9 mouse cellular contexts compared by ENCODE assay signal in genomic region chr1:44064625-44065024, GRCm38 (mm10). TPM values are rescaled to one million over a fixed set of nuclear protein-coding genes. Genes with fewer than 3 reads are reported as not detected.
A peak's percentile ranks its signal among the peaks of the same experiment; 100 is the strongest.
DNase-seq lines count a peak whose midpoint lies in the region; ATAC-seq lines count a peak whose summit lies in the region.
"Had no signal": no experiment of that assay in that cellular context is flagged by ENCODE, and none has a peak within 500 bp of the region (broad histone marks: within the 10 kb centered on the region; RNA-seq: fewer than 3 reads in every experiment).

No protein-coding gene starts in this region.

- no peak overlapping the region for H3K27ac ChIP-seq in forebrain, embryonic 14.5 days (ENCODE audit: low read depth, low read length)
- H3K27ac ChIP-seq in forebrain, embryonic 12.5 days = no peak overlapping the region
- H3K27ac ChIP-seq: limb, embryonic 12.5 days had no signal

- H3K4me2 ChIP-seq in forebrain, embryonic 14.5 days (ENCODE audit: low read length) = no peak overlapping the region
- H3K4me2 ChIP-seq in forebrain, embryonic 12.5 days = no peak overlapping the region
- H3K4me2 ChIP-seq: limb, embryonic 12.5 days had no signal

- no peak overlapping the region for H3K4me3 ChIP-seq in forebrain, embryonic 14.5 days (ENCODE audit: low read depth, low read length)
- no peak overlapping the region for H3K4me3 ChIP-seq in forebrain, embryonic 12.5 days (replicated peaks)
- H3K4me3 ChIP-seq: limb, embryonic 12.5 days had no signal

- no peak for ATAC-seq in forebrain, embryonic 14.5 days
- ATAC-seq in forebrain, embryonic 12.5 days (ENCODE audit: low FRiP score) = no peak
- peak; percentile 72 for ATAC-seq in megakaryocyte, adult 5-6 weeks (ENCODE audit: poor library complexity, severe bottlenecking)

- peak; percentile 50 for DNase-seq in forebrain, embryonic 14.5 days (ENCODE audit: low spot score)
- peak; percentile 81 for DNase-seq in CD4-positive, CD25-positive, alpha-beta regulatory T cell, adult 2 months (ENCODE audit: low read depth, low spot score)
- peak; percentile 72 for DNase-seq in brain, adult 2 months (ENCODE audit: low read depth, low spot score)
- peak; percentile 11 to 22 for DNase-seq in gastrocnemius, adult 8-10 months (ENCODE audit: low spot score in 2 of 2)
- peak; percentile 33 to 67 for DNase-seq in layer of hippocampus, adult 8-10 months (ENCODE audit: low spot score in 2 of 2)
- peak; percentile 84 for DNase-seq in splenic B cell, adult 2 months (ENCODE audit: low read depth, low spot score)

- H3K4me1 ChIP-seq in forebrain, embryonic 14.5 days (ENCODE audit: control insufficient read depth, insufficient read depth, low read length) = no peaks in the 10 kb centered on the region
- no peaks in the 10 kb centered on the region for H3K4me1 ChIP-seq in forebrain, embryonic 12.5 days
- H3K4me1 ChIP-seq: limb, embryonic 12.5 days had no signal

- H3K36me3 ChIP-seq in forebrain, embryonic 14.5 days (ENCODE audit: control insufficient read depth, insufficient read depth, low read length) = no peaks in the 10 kb centered on the region
- no peaks in the 10 kb centered on the region for H3K36me3 ChIP-seq in forebrain, embryonic 12.5 days (replicated peaks)
- H3K36me3 ChIP-seq in splenic B cell, adult 2 months (ENCODE audit: control insufficient read depth, insufficient read depth, low read length, poor library complexity, severe bottlenecking) = no peaks in the 10 kb centered on the region
- H3K36me3 ChIP-seq: limb, embryonic 12.5 days had no signal

- no peak overlapping the region for H3K9ac ChIP-seq in forebrain, embryonic 14.5 days (ENCODE audit: low read length)
- H3K9ac ChIP-seq in forebrain, embryonic 12.5 days = no peak overlapping the region
- H3K9ac ChIP-seq: limb, embryonic 12.5 days had no signal

- H3K27me3 ChIP-seq in forebrain, embryonic 14.5 days (replicated peaks; ENCODE audit: control insufficient read depth, insufficient read depth, low read length) = no peaks in the 10 kb centered on the region
- no peaks in the 10 kb centered on the region for H3K27me3 ChIP-seq in forebrain, embryonic 12.5 days
- H3K27me3 ChIP-seq in splenic B cell, adult 2 months (ENCODE audit: control insufficient read depth, insufficient read depth, low read length, poor library complexity, severe bottlenecking) = no peaks in the 10 kb centered on the region
- H3K27me3 ChIP-seq: limb, embryonic 12.5 days had no signal

- WGBS in forebrain, embryonic 14.5 days = 0% methylated on average over 1 of the region's 1 CpGs
- 0% methylated on average over 1 of the region's 1 CpGs for WGBS in forebrain, embryonic 12.5 days

- H3K9me3 ChIP-seq in forebrain, embryonic 14.5 days (replicated peaks; ENCODE audit: control insufficient read depth, low read length) = no peaks in the 10 kb centered on the region
- no peaks in the 10 kb centered on the region for H3K9me3 ChIP-seq in forebrain, embryonic 12.5 days
- H3K9me3 ChIP-seq: limb, embryonic 12.5 days had no signal

RNA-seq across cellular contexts. Expression of gene Gm8251, which starts 2.9 kb away (rescaled TPM):
- polyA plus RNA-seq in forebrain, embryonic 14.5 days (2014; fragmentation: Nextera tagmentation; extraction: Ambion mirVana) = 0.04 and 0.08 TPM in 2 replicates
- polyA plus RNA-seq in forebrain, embryonic 12.5 days (2016; fragmentation: Nextera tagmentation; extraction: Ambion mirVana) = 0.14 and 0.29 TPM in 2 replicates
- not detected for total RNA-seq in gastrocnemius, adult 8-10 months (2022)
- total RNA-seq in layer of hippocampus, adult 8-10 months (2022) = not detected
- 0.04 and 0.05 TPM in 2 replicates for total RNA-seq in megakaryocyte, adult 5-6 weeks (2015)
- 0.24 TPM in 1 of 2 replicates, not detected in the other for total RNA-seq in megakaryocyte, adult 5-6 weeks (2017)

RNA-seq across cellular contexts. Expression of gene Tex30, which starts 37.6 kb away (rescaled TPM):
- 76.0 and 84.9 TPM in 2 replicates for polyA plus RNA-seq in forebrain, embryonic 14.5 days (2014; fragmentation: Nextera tagmentation; extraction: Ambion mirVana)
- polyA plus RNA-seq in forebrain, embryonic 12.5 days (2016; fragmentation: Nextera tagmentation; extraction: Ambion mirVana) = 106 and 109 TPM in 2 replicates
- 1 to 10 TPM; 4.1 to 5.8 (median 4.5) TPM for total RNA-seq in gastrocnemius, adult 8-10 months (2022)
- total RNA-seq in layer of hippocampus, adult 8-10 months (2022) = 1 to 10 TPM; 6.7 to 8.2 (median 7.4) TPM
- 36.1 and 61.6 TPM in 2 replicates for total RNA-seq in megakaryocyte, adult 5-6 weeks (2015)
- total RNA-seq in megakaryocyte, adult 5-6 weeks (2017) = 29.3 TPM in 2 replicates

RNA-seq across cellular contexts. Expression of gene Mettl21c, which starts 44.8 kb away (rescaled TPM):
- 1.7 and 1.8 TPM in 2 replicates for polyA plus RNA-seq in forebrain, embryonic 14.5 days (2014; fragmentation: Nextera tagmentation; extraction: Ambion mirVana)
- polyA plus RNA-seq in forebrain, embryonic 12.5 days (2016; fragmentation: Nextera tagmentation; extraction: Ambion mirVana) = 0.88 and 1.5 TPM in 2 replicates
- total RNA-seq in gastrocnemius, adult 8-10 months (2022) = 10 to 100 TPM; 43.6 to 69.2 (median 60.8) TPM
- under 1 TPM in 2 of 4 experiments, not detected in 2; 0.12 to 0.25 TPM for total RNA-seq in layer of hippocampus, adult 8-10 months (2022)
- total RNA-seq in megakaryocyte, adult 5-6 weeks (2015) = not detected in 2 replicates
- total RNA-seq in megakaryocyte, adult 5-6 weeks (2017) = not detected in 2 replicates

RNA-seq across cellular contexts. Expression of gene Kdelc1, which starts 54.0 kb away (rescaled TPM):
- polyA plus RNA-seq in forebrain, embryonic 14.5 days (2014; fragmentation: Nextera tagmentation; extraction: Ambion mirVana) = 34.4 and 39.2 TPM in 2 replicates
- polyA plus RNA-seq in forebrain, embryonic 12.5 days (2016; fragmentation: Nextera tagmentation; extraction: Ambion mirVana) = 51.3 and 55.0 TPM in 2 replicates
- 1 to 10 TPM; 3.3 to 4.4 (median 4.3) TPM for total RNA-seq in gastrocnemius, adult 8-10 months (2022)
- 10 to 100 TPM in 2 of 4 experiments, 1 to 10 TPM in 2; 9.4 to 10.6 (median 10.1) TPM for total RNA-seq in layer of hippocampus, adult 8-10 months (2022)
- total RNA-seq in megakaryocyte, adult 5-6 weeks (2015) = 9.6 and 11.1 TPM in 2 replicates
- total RNA-seq in megakaryocyte, adult 5-6 weeks (2017) = 5.4 and 9.9 TPM in 2 replicates

RNA-seq across cellular contexts. Expression of gene Bivm, which starts 54.1 kb away (rescaled TPM):
- 35.6 and 48.8 TPM in 2 replicates for polyA plus RNA-seq in forebrain, embryonic 14.5 days (2014; fragmentation: Nextera tagmentation; extraction: Ambion mirVana)
- polyA plus RNA-seq in forebrain, embryonic 12.5 days (2016; fragmentation: Nextera tagmentation; extraction: Ambion mirVana) = 29.2 and 29.3 TPM in 2 replicates
- total RNA-seq in gastrocnemius, adult 8-10 months (2022) = 1 to 10 TPM; 6.5 to 8.4 (median 7.0) TPM
- 10 to 100 TPM; 29.7 to 47.3 (median 36.8) TPM for total RNA-seq in layer of hippocampus, adult 8-10 months (2022)
- 11.8 and 12.5 TPM in 2 replicates for total RNA-seq in megakaryocyte, adult 5-6 weeks (2015)
- total RNA-seq in megakaryocyte, adult 5-6 weeks (2017) = 4.4 and 8.7 TPM in 2 replicates

Comparison
In these comparisons a context has a peak if more than half of its experiments do, and no peak if none do; other contexts are left out.
1. DNase-seq: peak in every context shown above with its lines; median percentile 84 in splenic B cell, adult 2 months; 81 in CD4-positive, CD25-positive, alpha-beta regulatory T cell, adult 2 months; 72 in brain, adult 2 months; 50 in forebrain, embryonic 14.5 days; 50 in layer of hippocampus, adult 8-10 months; 16 in gastrocnemius, adult 8-10 months.
2. RNA of gene Mettl21c, which starts 44.8 kb away (total RNA-seq): 43.6 to 69.2 TPM in gastrocnemius, adult 8-10 months; 0.12 to 0.25 TPM in layer of hippocampus, adult 8-10 months and not detected in megakaryocyte, adult 5-6 weeks; every median in the first group is over 10 times any median in the second.